Mouse (Mus musculus) heart, adult 2 months (tissue): ENCODE measurements around the gene Gtf2h1. TPM values are rescaled to one million over a fixed set of nuclear protein-coding genes. Genes with fewer than 3 reads are reported as not detected.
A peak's percentile ranks its signal among the peaks of the same experiment; 100 is the strongest.

Source experiments
- DNase-seq, 2 experiments: peaks; one replicate each; pipeline ENCODE4 v3.0.0; 2021
- H3K27ac ChIP-seq: fragments of 200-600 bp; 2 replicates; pipeline ENCODE4 v1.8.1; 2022
- H3K27me3 ChIP-seq: fragments of 200-500 bp; 2 replicates; pipeline ENCODE4 v1.6.1; 2012; ENCODE audit warnings: mild to moderate bottlenecking, low read length, inconsistent platforms, mixed read lengths; ENCODE audit not compliant: control insufficient read depth, insufficient read depth
- H3K36me3 ChIP-seq: fragments of 200-500 bp; 2 replicates; pipeline ENCODE4 v1.6.1; 2012; ENCODE audit warnings: low read length, inconsistent platforms; ENCODE audit not compliant: control insufficient read depth, insufficient read depth
- H3K4me1 ChIP-seq: fragments of 200-500 bp; 2 replicates; pipeline ENCODE4 v1.6.1; 2011; ENCODE audit warnings: low read length; ENCODE audit not compliant: control insufficient read depth, insufficient read depth
- H3K4me3 ChIP-seq: fragments of 200-600 bp; 2 replicates; pipeline ENCODE4 v1.8.1; 2022
- H3K79me2 ChIP-seq: fragments of 200-500 bp; replicated peaks from 2 replicates; pipeline ENCODE4 v1.6.1; 2012; ENCODE audit warnings: mild to moderate bottlenecking, inconsistent platforms, low read length, moderate library complexity, mixed read lengths; ENCODE audit not compliant: control insufficient read depth, insufficient read depth
- H3K9ac ChIP-seq: fragments of 200-500 bp; 2 replicates; pipeline ENCODE4 v1.6.1; 2012; ENCODE audit warnings: low read depth, mild to moderate bottlenecking, control low read depth, inconsistent platforms, low read length, mixed read lengths
- CTCF ChIP-seq: fragments of 200-600 bp; IDR thresholded peaks from 2 replicates; pipeline ENCODE4 v1.8.1; 2022; ENCODE audit warnings: antibody characterized with exemption, mild to moderate bottlenecking, moderate library complexity
- EP300 ChIP-seq: fragments of 200-500 bp; IDR thresholded peaks from 2 replicates; pipeline ENCODE4 v1.6.1; 2011; ENCODE audit warnings: low read depth, low read length, control low read depth; ENCODE audit not compliant: insufficient read depth
- POLR2A ChIP-seq: fragments of 200-500 bp; IDR thresholded peaks from 2 replicates; pipeline ENCODE4 v1.6.1; 2011; ENCODE audit warnings: mild to moderate bottlenecking, low read depth, low read length, control low read depth; ENCODE audit not compliant: insufficient read depth
- WGBS: fragments of 180-500 bp; shearing (Covaris S2); methylation state at CpG from one replicate; pipeline ENCODE4 v1.1.7; 2018; 5-methylcytosine and 5-hydroxymethylcytosine counted together
- intact Hi-C: fragments of 180-260 bp; cut with DNase I; formaldehyde crosslinking; loops from one replicate; pipeline ENCODE4 v1.15.1; 2025
- polyA plus RNA-seq: library from polyadenylated mRNA; depleted of rRNA; stranded (reverse); fragments of >200 nt; gene quantifications from 2 replicates; pipeline ENCODE4 v1.2.3, GENCODE M21; 2012
- total RNA-seq, 2 experiments: library from RNA; stranded (reverse); gene quantifications; 2 replicates each; pipeline ENCODE4 v1.2.3; 2021

Gtf2h1 gene
- total and polyA plus RNA-seq, 3 experiments, result 4.8 to 17.2 (median 15.7) TPM

DNA sequence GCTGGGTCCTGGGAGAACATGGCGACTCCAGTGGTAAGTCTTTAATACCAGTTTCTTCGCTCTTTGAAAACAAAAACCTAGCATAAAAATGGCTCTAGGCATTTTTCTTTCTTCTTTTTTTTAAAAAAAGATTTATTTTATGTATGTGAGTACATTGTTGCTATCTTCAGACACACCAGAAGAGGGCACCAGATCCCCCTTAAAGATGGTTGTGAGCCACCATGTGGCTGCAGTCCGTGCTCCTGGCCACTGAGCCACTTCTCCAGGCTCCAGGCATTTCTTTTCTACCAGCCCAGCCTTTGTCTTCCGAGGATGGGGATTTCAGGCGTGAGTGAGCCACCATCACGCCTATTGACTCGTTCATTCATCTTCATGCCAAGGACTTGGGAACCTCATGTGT is 55.1 kb downstream of the Gtf2h1 start:
- Histone ChIP-seq H3K79me2 (no peaks in the 10 kb centered on the region), H3K27me3 (no peaks in the 10 kb centered on the region), H3K9ac (no peak overlapping the region), H3K4me3 (no peak overlapping the region), H3K4me1 (0 out of 2 replicates have a peak, but pooled peaks cover 1% of the 10 kb centered on the region), H3K36me3 (peaks cover 14% of the 10 kb centered on the region), H3K27ac (no peak overlapping the region)
- TF ChIP-seq POLR2A (no peak), CTCF (peak; percentile 50)
- DNase-seq, result no peak
- intact Hi-C loops, result loop anchor here (5.0 kb wide), 1 partner anchor 34 kb away; no protein-coding TSS in a partner anchor
- 79% methylated on average over 7 of the region's 7 CpGs for WGBS

DNA sequence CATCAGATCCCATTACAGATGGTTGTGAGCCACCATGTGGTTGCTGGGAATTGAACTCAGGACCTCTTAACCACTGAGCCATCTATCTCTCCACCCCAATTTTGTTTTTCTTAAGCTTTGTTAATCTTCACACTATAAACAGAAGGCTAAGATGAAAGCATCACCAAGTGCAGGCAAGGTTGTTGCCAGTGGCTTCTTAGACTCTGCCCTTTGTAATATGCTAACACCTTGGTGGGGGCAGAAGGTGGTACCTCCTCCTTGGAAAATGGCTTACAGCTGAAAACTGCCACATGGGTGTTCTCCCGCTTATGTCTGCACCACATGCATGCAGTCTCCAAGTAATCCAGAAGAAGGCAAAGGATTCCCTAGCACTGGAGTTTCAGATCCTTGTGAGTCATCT is 56.8 kb downstream of the Gtf2h1 start:
- WGBS, result 76% methylated on average over 1 of the region's 1 CpGs
- no peaks in the 10 kb centered on the region for H3K27me3 ChIP-seq
- H3K4me1 ChIP-seq, result no peaks in the 10 kb centered on the region
- no peak overlapping the region for H3K9ac ChIP-seq
- DNase-seq, result no peak
- H3K79me2 ChIP-seq, result no peaks in the 10 kb centered on the region
- intact Hi-C loops, result loop anchor here (5.0 kb wide), 1 partner anchor 35 kb away; no protein-coding TSS in a partner anchor
- no peak overlapping the region for H3K27ac ChIP-seq
- H3K36me3 ChIP-seq, result peaks cover 10% of the 10 kb centered on the region
- no peak for TF ChIP-seq CTCF
- no peak for TF ChIP-seq POLR2A
- TF ChIP-seq EP300, result no peak
- H3K4me3 ChIP-seq, result no peak overlapping the region

DNA sequence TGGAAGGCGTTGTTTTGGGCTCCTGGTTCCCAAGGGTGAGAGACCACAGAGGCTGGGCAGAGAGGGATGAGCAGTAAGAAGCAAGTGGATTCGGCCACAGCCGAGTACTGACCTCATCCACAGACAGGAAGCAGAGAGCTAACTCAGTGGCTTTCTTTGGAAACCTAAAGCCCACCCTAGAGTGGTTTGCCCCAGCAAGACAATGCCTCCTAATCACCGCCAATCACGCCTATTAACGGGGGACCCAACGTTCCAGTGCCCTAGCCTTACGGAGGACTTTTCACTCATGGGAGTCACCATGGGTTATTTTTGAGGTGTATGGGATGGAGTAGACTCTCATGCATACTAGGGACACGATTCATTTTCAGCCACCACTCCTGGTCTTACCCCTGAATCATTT is 57.5 kb downstream of the Gtf2h1 start:
- no peak for DNase-seq
- TF ChIP-seq CTCF, result no peak
- TF ChIP-seq EP300, result no peak
- no peak for TF ChIP-seq POLR2A
- no peak overlapping the region for H3K4me3 ChIP-seq
- H3K36me3 ChIP-seq, result peaks cover 7% of the 10 kb centered on the region
- H3K4me1 ChIP-seq, result no peaks in the 10 kb centered on the region
- no peaks in the 10 kb centered on the region for H3K79me2 ChIP-seq
- no peak overlapping the region for H3K27ac ChIP-seq
- 82% methylated on average over 9 of the region's 9 CpGs for WGBS
- H3K27me3 ChIP-seq, result no peaks in the 10 kb centered on the region
- H3K9ac ChIP-seq, result no peak overlapping the region
- intact Hi-C loops, result loop anchor here (5.0 kb wide), 1 partner anchor 36 kb away; no protein-coding TSS in a partner anchor

DNA sequence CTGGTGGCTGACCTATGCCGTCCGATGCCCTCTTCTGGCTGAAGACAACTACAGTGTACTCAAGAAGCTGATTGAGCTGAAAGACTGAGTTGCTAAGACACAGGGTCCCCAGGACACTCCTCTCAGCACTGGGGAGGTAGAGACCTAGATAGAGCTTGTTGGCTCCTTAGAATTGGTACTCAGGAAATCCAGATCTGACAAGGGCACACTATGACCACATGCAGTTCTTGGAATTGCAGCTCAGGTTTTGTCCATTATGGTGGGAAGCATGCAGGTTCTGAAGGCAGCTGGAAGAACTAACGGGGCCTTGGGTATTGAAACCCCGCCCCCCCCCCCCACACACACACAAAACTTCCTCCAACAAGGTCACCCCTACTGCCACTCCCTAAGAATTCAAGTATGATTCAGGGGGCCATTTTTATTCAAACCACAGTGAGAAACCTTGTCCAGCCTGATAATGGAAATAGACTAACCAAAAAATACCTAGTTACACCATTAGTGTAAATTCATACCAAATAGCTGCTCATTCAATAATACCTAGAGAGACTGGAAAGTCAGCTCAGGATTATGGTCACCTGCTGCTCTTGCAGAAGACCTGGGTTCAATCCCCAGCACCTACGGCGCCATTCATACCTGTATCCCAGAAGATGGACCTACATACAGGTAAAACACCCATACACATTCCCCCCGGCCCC is 60.1 kb downstream of the Gtf2h1 start:
- intact Hi-C loops, result no loop called here
- Histone ChIP-seq H3K79me2 (no peaks in the 10 kb centered on the region), H3K27ac (no peak overlapping the region), H3K36me3 (no peaks in the 10 kb centered on the region; the same call in 1 of the 2 replicates), H3K9ac (no peak overlapping the region), H3K4me3 (no peak overlapping the region), H3K4me1 (no peaks in the 10 kb centered on the region), H3K27me3 (no peaks in the 10 kb centered on the region)
- no peak for DNase-seq
- TF ChIP-seq CTCF (peak; percentile 27; the same call in 1 of the 2 replicates), EP300 (no peak)
- WGBS, result 62% methylated on average over 7 of the region's 7 CpGs

DNA sequence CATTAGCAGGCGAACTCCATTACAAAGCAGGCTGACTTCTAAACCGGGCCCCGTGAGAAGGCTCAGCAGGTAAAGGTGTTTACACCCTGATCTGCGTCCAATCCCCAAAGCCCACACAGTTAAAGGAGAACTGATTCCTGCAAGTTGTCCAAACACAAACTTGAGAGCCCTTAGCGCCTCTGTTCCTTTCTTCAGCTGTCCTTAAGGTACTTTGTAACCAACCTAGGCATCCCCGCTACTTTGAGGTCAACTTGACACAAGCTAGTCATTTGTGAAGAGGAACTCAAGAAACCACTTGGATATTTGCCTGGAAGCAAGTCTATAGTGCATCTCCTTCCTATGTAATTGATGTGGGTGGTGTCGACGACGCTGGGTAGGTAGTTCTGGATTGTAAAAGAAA is 61.5 kb downstream of the Gtf2h1 start:
- 78% methylated on average over 9 of the region's 9 CpGs for WGBS
- Histone ChIP-seq H3K36me3 (no peaks in the 10 kb centered on the region; the same call in 1 of the 2 replicates), H3K79me2 (no peaks in the 10 kb centered on the region), H3K4me3 (no peak overlapping the region), H3K27ac (no peak overlapping the region), H3K4me1 (no peaks in the 10 kb centered on the region), H3K27me3 (no peaks in the 10 kb centered on the region), H3K9ac (no peak overlapping the region)
- no peak for DNase-seq
- TF ChIP-seq POLR2A (no peak), EP300 (no peak), CTCF (no peak)
- intact Hi-C loops, result no loop called here

DNA sequence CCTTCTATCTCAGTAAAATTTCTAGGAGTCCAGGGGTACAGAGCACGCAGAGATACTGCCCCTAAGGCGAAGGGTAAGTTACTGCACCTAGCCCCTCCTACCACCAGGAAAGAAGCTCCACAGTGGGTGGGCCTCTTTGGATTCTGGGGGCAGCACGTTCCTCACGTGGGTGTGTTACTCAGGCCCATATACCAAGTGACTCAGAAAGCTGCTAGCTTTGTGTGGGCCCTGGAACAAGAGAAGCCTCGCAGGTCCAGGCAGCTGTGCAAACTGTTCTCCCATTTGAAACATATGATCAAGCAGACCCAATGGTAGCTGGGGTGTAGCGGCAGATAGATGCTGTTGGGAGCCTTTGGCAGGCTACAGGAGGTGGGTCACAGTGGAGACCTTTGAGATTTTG is 63.1 kb downstream of the Gtf2h1 start:
- Histone ChIP-seq H3K4me3 (no peak overlapping the region), H3K9ac (no peak overlapping the region), H3K27me3 (no peaks in the 10 kb centered on the region), H3K79me2 (no peaks in the 10 kb centered on the region), H3K4me1 (no peaks in the 10 kb centered on the region), H3K27ac (no peak overlapping the region), H3K36me3 (no peaks in the 10 kb centered on the region)
- DNase-seq, result no peak
- WGBS, result 68% methylated on average over 6 of the region's 6 CpGs
- intact Hi-C loops, result no loop called here
- TF ChIP-seq POLR2A, result no peak
- no peak for TF ChIP-seq CTCF
- no peak for TF ChIP-seq EP300
